Mouse (Mus musculus) MEL (cell line): ENCODE results near the gene Ncf1. TPM values are rescaled to one million over a fixed set of nuclear protein-coding genes. Genes with fewer than 3 reads are reported as not detected.

ENCODE experiments used
- DNase-seq: peaks from one replicate; pipeline ENCODE4 v3.0.0; 2011; ENCODE audit warnings: low read depth, low spot score
- H3K27ac ChIP-seq: 2 replicates; pipeline ENCODE4 v1.5.1; 2012; ENCODE audit warnings: low read depth, mild to moderate bottlenecking, control low read depth, low read length, moderate library complexity; ENCODE audit not compliant: control insufficient read depth
- H3K27me3 ChIP-seq, 2 experiments: fragments of 150-350 bp in 1 of 2; sonication (generic) in 1 of 2; 2 replicates each; pipeline ENCODE4 v1.6.1; 2012; ENCODE audit warnings: low read length in 2 of 2, mild to moderate bottlenecking in 2 of 2, improper control_type of control experiment in 1 of 2, moderate library complexity in 1 of 2; ENCODE audit not compliant: insufficient read depth in 2 of 2, control insufficient read depth in 1 of 2
- H3K36me3 ChIP-seq, 2 experiments: 2 replicates each; pipeline ENCODE4 v1.6.1; 2012 to 2014; ENCODE audit warnings: low read length in 2 of 2, improper control_type of control experiment in 1 of 2, inconsistent platforms in 1 of 2, mild to moderate bottlenecking in 1 of 2; ENCODE audit not compliant: insufficient read depth in 2 of 2, control insufficient read depth in 1 of 2
- H3K4me1 ChIP-seq, 2 experiments: fragments of 150-350 bp in 1 of 2; sonication (generic) in 1 of 2; 2 replicates each; pipeline ENCODE4 v1.6.1; 2012; ENCODE audit warnings: low read length in 2 of 2, improper control_type of control experiment in 1 of 2, mild to moderate bottlenecking in 1 of 2; ENCODE audit not compliant: insufficient read depth in 2 of 2, control insufficient read depth in 1 of 2
- H3K4me3 ChIP-seq, 2 experiments: fragments of 150-350 bp in 1 of 2; sonication (generic) in 1 of 2; 2 replicates each; pipeline ENCODE4 v1.5.1; 2012; ENCODE audit warnings: low read depth in 2 of 2, low read length in 2 of 2, mild to moderate bottlenecking in 2 of 2, moderate library complexity in 2 of 2, control low read depth in 1 of 2, improper control_type of control experiment in 1 of 2; ENCODE audit not compliant: control insufficient read depth in 1 of 2, insufficient read depth in 1 of 2
- H3K79me2 ChIP-seq: 2 replicates; pipeline ENCODE4 v1.6.1; 2012; ENCODE audit warnings: mild to moderate bottlenecking, low read length, moderate library complexity; ENCODE audit not compliant: control insufficient read depth, poor library complexity, insufficient read depth
- H3K9ac ChIP-seq: 2 replicates; pipeline ENCODE4 v1.6.1; 2012; ENCODE audit warnings: low read depth, mild to moderate bottlenecking, control low read depth, low read length, moderate library complexity; ENCODE audit not compliant: control insufficient read depth, poor library complexity, severe bottlenecking
- H3K9me3 ChIP-seq: fragments of 150-350 bp; sonication (generic); replicated peaks from 2 replicates; pipeline ENCODE4 v1.6.1; 2012; ENCODE audit warnings: mild to moderate bottlenecking, low read length, improper control_type of control experiment, moderate library complexity; ENCODE audit not compliant: insufficient read depth
- BHLHE40 ChIP-seq: IDR thresholded peaks from 2 replicates; pipeline ENCODE4 v1.6.1; 2012; ENCODE audit warnings: low read depth, mild to moderate bottlenecking, inconsistent platforms, low read length, improper control_type of control experiment, borderline replicate concordance
- CHD1 ChIP-seq: IDR thresholded peaks from 2 replicates; pipeline ENCODE4 v1.6.1; 2012; ENCODE audit warnings: low read depth, mild to moderate bottlenecking, inconsistent platforms, low read length, improper control_type of control experiment
- CHD2 ChIP-seq: IDR thresholded peaks from 2 replicates; pipeline ENCODE4 v1.6.1; 2011; ENCODE audit warnings: low read length, improper control_type of control experiment
- CTCF ChIP-seq, 3 experiments: IDR thresholded peaks in 2 of 3; conservative IDR thresholded peaks in 1 of 3; 2 replicates each; pipeline ENCODE4 v1.5.1; 2011 to 2012; ENCODE audit warnings: low read length in 3 of 3, low read depth in 2 of 3, mild to moderate bottlenecking in 2 of 3, improper control_type of control experiment in 1 of 3, inconsistent platforms in 1 of 3, mixed read lengths in 1 of 3, moderate library complexity in 1 of 3; ENCODE audit not compliant: control insufficient read depth in 1 of 3, insufficient read depth in 1 of 3, poor library complexity in 1 of 3, severe bottlenecking in 1 of 3
- ELF1 ChIP-seq: IDR thresholded peaks from 2 replicates; pipeline ENCODE4 v1.6.1; 2014; ENCODE audit warnings: low read depth, mild to moderate bottlenecking, inconsistent platforms, low read length, improper control_type of control experiment, moderate library complexity
- EP300 ChIP-seq, 2 experiments: IDR thresholded peaks; 2 replicates each; pipeline ENCODE4 v1.6.1; 2011; ENCODE audit warnings: improper control_type of control experiment in 2 of 2, low read length in 2 of 2, low read depth in 1 of 2, mild to moderate bottlenecking in 1 of 2
- ETS1 ChIP-seq: IDR thresholded peaks from 2 replicates; pipeline ENCODE4 v1.6.1; 2012; ENCODE audit warnings: low read depth, mild to moderate bottlenecking, inconsistent platforms, low read length, improper control_type of control experiment, moderate library complexity
- JUND ChIP-seq: IDR thresholded peaks from 2 replicates; pipeline ENCODE4 v1.6.1; 2011; ENCODE audit warnings: low read depth, mild to moderate bottlenecking, improper control_type of control experiment, low read length
- KAT2A ChIP-seq: conservative IDR thresholded peaks from 2 replicates; pipeline ENCODE4 v1.6.1; 2012; ENCODE audit warnings: low read depth, low read length, improper control_type of control experiment, inconsistent platforms
- MAZ ChIP-seq: IDR thresholded peaks from 2 replicates; pipeline ENCODE4 v1.6.1; 2012; ENCODE audit warnings: low read depth, mild to moderate bottlenecking, inconsistent platforms, low read length, improper control_type of control experiment
- MXI1 ChIP-seq: IDR thresholded peaks from 2 replicates; pipeline ENCODE4 v1.6.1; 2011; ENCODE audit warnings: mild to moderate bottlenecking, low read depth, low read length, improper control_type of control experiment
- MYB ChIP-seq: IDR thresholded peaks from 2 replicates; pipeline ENCODE4 v1.6.1; 2011; ENCODE audit warnings: mild to moderate bottlenecking, low read depth, low read length, improper control_type of control experiment
- NELFE ChIP-seq: IDR thresholded peaks from 2 replicates; pipeline ENCODE4 v1.6.1; 2011; ENCODE audit warnings: low read depth, low read length, improper control_type of control experiment
- POLR2AphosphoS2 ChIP-seq: IDR thresholded peaks from 2 replicates; pipeline ENCODE4 v1.6.1; 2011; ENCODE audit warnings: low read length, improper control_type of control experiment
- TAL1 ChIP-seq: IDR thresholded peaks from 2 replicates; pipeline ENCODE4 v1.6.1; 2012; ENCODE audit warnings: mild to moderate bottlenecking, inconsistent platforms, low read length, moderate library complexity, mixed read lengths
- UBTF ChIP-seq: IDR thresholded peaks from 2 replicates; pipeline ENCODE4 v1.6.1; 2012; ENCODE audit warnings: low read depth, mild to moderate bottlenecking, inconsistent platforms, low read length, improper control_type of control experiment, moderate library complexity, borderline replicate concordance; ENCODE audit not compliant: insufficient read depth
- USF1 ChIP-seq: IDR thresholded peaks from 2 replicates; pipeline ENCODE4 v1.6.1; 2014; ENCODE audit warnings: low read depth, mild to moderate bottlenecking, inconsistent platforms, low read length, improper control_type of control experiment, moderate library complexity
- ZC3H11A ChIP-seq: IDR thresholded peaks from 2 replicates; pipeline ENCODE4 v1.6.1; 2012; ENCODE audit warnings: low read depth, mild to moderate bottlenecking, inconsistent platforms, low read length, improper control_type of control experiment
- ZKSCAN1 ChIP-seq: IDR thresholded peaks from 2 replicates; pipeline ENCODE4 v1.6.1; 2012; ENCODE audit warnings: low read depth, mild to moderate bottlenecking, inconsistent platforms, low read length, improper control_type of control experiment, moderate library complexity
- ZMIZ1 ChIP-seq: IDR thresholded peaks from 2 replicates; pipeline ENCODE4 v1.6.1; 2012; ENCODE audit warnings: low read depth, mild to moderate bottlenecking, inconsistent platforms, low read length, improper control_type of control experiment, moderate library complexity
- ZNF384 ChIP-seq: IDR thresholded peaks from 2 replicates; pipeline ENCODE4 v1.6.1; 2012; ENCODE audit warnings: low read depth, mild to moderate bottlenecking, inconsistent platforms, low read length, improper control_type of control experiment
- polyA plus RNA-seq, 2 experiments: library from polyadenylated mRNA; stranded (reverse) in 1 of 2; unstranded in 1 of 2; fragments of >175 nt in 1 of 2; fragments of >200 nt in 1 of 2; gene quantifications; 2 replicates each; pipeline versions ENCODE4 v1.2.1 to v1.2.4; 2012; ENCODE audit warnings: low replicate concordance in 2 of 2, low read depth in 1 of 2; ENCODE audit not compliant: insufficient read length in 2 of 2, insufficient read depth in 1 of 2, missing spikeins in 1 of 2
- total RNA-seq: library from RNA; depleted of rRNA; stranded (reverse); fragments of 300-350 nt; gene quantifications from 2 replicates; pipeline ENCODE4 v1.2.3, GENCODE M21; 2012

Ncf1 gene
- total and polyA plus RNA-seq, 3 experiments, result 0.58 to 3.3 TPM; not detected in 1

DNA sequence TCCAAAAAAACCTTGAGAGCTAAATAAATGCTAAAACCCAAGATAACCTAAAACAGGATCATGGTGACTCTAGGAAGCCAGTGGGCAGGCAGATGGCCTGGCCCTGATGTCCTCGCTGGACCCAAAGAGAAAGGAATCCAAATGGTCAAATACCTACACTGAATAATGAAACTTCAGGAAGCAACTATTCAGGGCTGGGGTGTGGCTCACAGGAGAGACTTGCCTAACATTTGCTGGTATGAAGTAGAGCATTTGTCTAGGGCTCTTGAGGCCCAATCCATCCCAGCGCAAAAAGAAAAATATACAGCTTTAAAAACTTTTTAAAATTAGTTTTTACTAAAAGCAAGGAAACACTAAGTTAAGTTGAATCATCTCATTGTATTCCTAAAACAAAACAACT lies 29.5 kb upstream of the Ncf1 start:
- no peaks in the 10 kb centered on the region for H3K79me2 ChIP-seq
- H3K27ac ChIP-seq, result no peak overlapping the region
- no peak for DNase-seq
- H3K4me3 ChIP-seq, result no peak overlapping the region
- no peaks in the 10 kb centered on the region for H3K27me3 ChIP-seq
- H3K9me3 ChIP-seq, result no peaks in the 10 kb centered on the region
- TF ChIP-seq ZNF384 (no peak), UBTF (no peak), MXI1 (no peak), KAT2A (no peak), ZKSCAN1 (no peak), ELF1 (no peak), ETS1 (no peak), CHD2 (no peak), JUND (no peak), CTCF (IDR thresholded peaks at IDR 0.05 in 2 of 3, conservative IDR thresholded peaks at IDR 0.05 in 1 of 3; ENCODE audit: control insufficient read depth in 1 of 3, insufficient read depth in 1 of 3, low read depth in 2 of 3, low read length in 3 of 3, poor library complexity in 1 of 3, severe bottlenecking in 1 of 3) (no peak)
- no peaks in the 10 kb centered on the region for H3K4me1 ChIP-seq
- no peak overlapping the region for H3K9ac ChIP-seq
- H3K36me3 ChIP-seq, result peaks cover 0 to 23% of the 10 kb centered on the region in 2 experiments; a peak in 2 of 4 replicates

DNA sequence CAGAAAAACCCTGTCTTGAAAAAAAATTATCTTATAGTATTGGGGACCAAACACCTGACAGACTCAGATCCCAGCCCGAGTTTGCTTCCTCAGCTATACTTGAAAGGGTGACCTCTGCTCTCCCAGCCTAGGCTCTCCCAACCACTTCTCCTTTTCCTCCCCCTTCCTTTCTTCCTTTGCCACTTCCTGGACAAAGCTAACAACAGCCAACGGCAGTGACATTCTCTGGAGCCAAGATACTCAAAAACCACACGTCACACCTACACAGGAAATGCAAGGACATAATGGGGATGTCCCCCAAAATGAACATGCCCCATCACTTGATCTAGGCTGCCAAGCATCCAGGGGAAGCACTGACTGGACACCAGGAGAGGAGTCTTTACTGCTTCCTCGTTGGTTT lies 29.0 kb upstream of the Ncf1 start:
- Histone ChIP-seq H3K9ac (no peak overlapping the region), H3K79me2 (no peaks in the 10 kb centered on the region), H3K4me3 (no peak overlapping the region), H3K4me1 (no peaks in the 10 kb centered on the region), H3K27ac (no peak overlapping the region), H3K9me3 (no peaks in the 10 kb centered on the region), H3K27me3 (no peaks in the 10 kb centered on the region), H3K36me3 (peaks cover 0 to 23% of the 10 kb centered on the region in 2 experiments; a peak in 2 of 4 replicates)
- no peak for DNase-seq
- TF ChIP-seq CHD1 (no peak), TAL1 (no peak), MAZ (no peak), BHLHE40 (no peak), ETS1 (no peak), NELFE (no peak), ZMIZ1 (no peak), ZC3H11A (no peak), USF1 (no peak), MYB (no peak), JUND (no peak), CHD2 (no peak), MXI1 (no peak), EP300 (IDR thresholded peaks at IDR 0.05; ENCODE audit: low read depth in 1 of 2, low read length in 2 of 2) (no peak), POLR2AphosphoS2 (no peak)
